Mouse (Mus musculus) small intestine, adult 2 months (tissue): ENCODE measurements at regions not wholly inside any gene's neighbourhood (a gene's known extent, or its start where the extent isn't known, plus 50 kb on each side); places are given as distances from the start of the nearest gene placed in this dataset.

Experiments
- CTCF ChIP-seq: fragments of 200-500 bp; IDR thresholded peaks from 2 replicates; pipeline ENCODE4 v1.5.1; 2012; ENCODE audit warnings: low read depth, mild to moderate bottlenecking, control low read depth, inconsistent platforms, low read length, moderate library complexity, mixed read lengths; ENCODE audit not compliant: insufficient replicate concordance, insufficient read length; ENCODE audit errors: extremely low read depth
- POLR2A ChIP-seq: fragments of 200-500 bp; IDR thresholded peaks from 2 replicates; pipeline ENCODE4 v1.6.1; 2012; ENCODE audit warnings: low read depth, mild to moderate bottlenecking, control low read depth, inconsistent platforms, low read length, moderate library complexity

DNA sequence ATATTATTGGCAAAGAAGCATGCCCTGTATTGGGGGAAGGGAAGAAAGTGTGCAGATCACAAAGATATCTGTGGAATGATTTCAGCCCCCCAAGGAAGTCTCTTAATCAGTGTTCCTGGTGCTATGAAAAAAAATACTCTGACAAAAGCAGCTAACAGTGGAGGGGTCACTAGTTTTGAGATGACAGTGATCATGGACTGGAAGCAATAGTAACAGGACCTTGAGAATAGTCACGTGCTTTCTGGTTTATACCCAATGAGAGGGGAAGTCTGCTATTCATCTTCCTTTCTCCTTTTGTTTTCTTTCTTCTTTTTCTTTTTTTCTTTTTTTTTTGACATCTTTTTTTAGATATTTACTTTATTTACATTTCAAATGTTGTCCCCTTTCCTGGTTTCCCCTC is 79.1 kb upstream of the Ddit4l start:
- no peak for TF ChIP-seq POLR2A
- no peak for TF ChIP-seq CTCF
